Mouse (Mus musculus): ENCODE results near the gene Topaz1. TPM values are rescaled to one million over a fixed set of nuclear protein-coding genes. Genes with fewer than 3 reads are reported as not detected.
"Not testable (repeated sequence)": the region's sequence is repeated elsewhere in the genome, so short reads cannot be mapped to it uniquely, and the experiment has no call there.

The Topaz1 gene
- polyA plus RNA-seq, 1 experiment from 2014 or later, result not detected

DNA sequence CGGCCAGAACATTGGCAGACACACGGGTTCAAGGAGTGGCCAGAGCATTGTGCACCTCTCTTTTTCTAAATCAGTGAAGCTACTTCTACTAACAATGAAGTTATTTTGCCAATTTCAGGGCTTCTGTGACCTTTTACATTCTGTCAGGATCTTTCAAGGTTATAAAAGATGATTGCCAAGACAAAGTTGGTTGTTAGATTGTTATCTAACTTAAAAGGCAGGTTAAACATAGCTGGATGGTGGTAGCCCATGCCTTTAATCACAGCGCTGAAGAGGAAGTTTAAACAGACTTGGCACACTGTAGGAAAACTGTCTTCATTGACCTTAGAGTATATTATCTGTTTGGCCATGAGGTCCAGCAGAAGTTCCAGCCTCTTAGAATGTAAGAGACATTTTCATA, 98.5 kb downstream of the Topaz1 start:
- ATAC-seq (ENCODE audit: low read depth), result no peak
- WGBS, result 78% methylated on average over 3 of the region's 3 CpGs

GRCm38 (mm10) chr9:122846156-122846555, 99.0 kb downstream of the Topaz1 start:
- no peak overlapping the region for H3K4me3 ChIP-seq (ENCODE audit: low read depth, low read length)
- H3K4me2 ChIP-seq (ENCODE audit: low read depth, low read length), result no peak overlapping the region
- peak; percentile 60 for ATAC-seq (ENCODE audit: low read depth)

More for the DNA sequence above, 98.5 kb downstream of the Topaz1 start:
- DNase-seq (ENCODE audit: low spot score), result no peak
- peaks cover 17% of the 10 kb centered on the region for H3K9me3 ChIP-seq (ENCODE audit: control insufficient read depth, low read length)
- peaks cover 25% of the 10 kb centered on the region for H3K36me3 ChIP-seq (ENCODE audit: control insufficient read depth, insufficient read depth, low read length)
- H3K4me1 ChIP-seq (ENCODE audit: control insufficient read depth, insufficient read depth, low read length), result no peaks in the 10 kb centered on the region
- no peak overlapping the region for H3K4me2 ChIP-seq (ENCODE audit: low read depth, low read length)
- no peak overlapping the region for H3K27ac ChIP-seq (replicated peaks; ENCODE audit: low read depth, low read length)
- no peaks in the 10 kb centered on the region for H3K27me3 ChIP-seq (replicated peaks; ENCODE audit: control insufficient read depth, insufficient read depth, low read length)
- H3K4me3 ChIP-seq (ENCODE audit: low read depth, low read length), result no peak overlapping the region
- no peak overlapping the region for H3K9ac ChIP-seq (ENCODE audit: low read depth, low read length)

DNA sequence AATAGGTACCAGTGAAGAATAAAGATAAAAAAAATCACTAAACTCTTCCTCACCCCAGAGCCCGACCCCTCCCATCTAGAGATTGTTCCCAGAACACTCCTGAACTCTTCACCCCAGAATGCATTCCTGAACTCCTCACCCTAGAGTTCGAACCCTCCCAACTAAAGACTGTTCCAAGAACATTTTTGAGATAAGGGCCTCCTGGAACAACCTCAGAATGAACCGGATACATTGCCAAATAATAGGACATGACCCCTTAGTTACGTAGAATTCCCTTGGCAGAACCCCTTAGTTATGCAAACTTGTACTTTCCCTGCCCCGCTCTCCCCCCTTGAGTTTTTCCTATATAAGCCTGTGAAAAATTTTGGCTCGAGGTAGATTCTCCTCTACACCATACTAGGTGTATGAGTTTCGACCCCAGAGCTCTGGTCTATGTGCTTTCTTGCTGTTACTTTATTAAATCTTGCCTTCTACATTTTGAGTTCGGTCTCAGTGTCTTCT, 100.7 kb downstream of the Topaz1 start:
- not testable (repeated sequence) for H3K9ac ChIP-seq (ENCODE audit: low read depth, low read length); H3K4me3 ChIP-seq (ENCODE audit: low read depth, low read length); H3K27ac ChIP-seq (replicated peaks; ENCODE audit: low read depth, low read length); H3K4me1 ChIP-seq (ENCODE audit: control insufficient read depth, insufficient read depth, low read length); DNase-seq (ENCODE audit: low spot score); H3K27me3 ChIP-seq (replicated peaks; ENCODE audit: control insufficient read depth, insufficient read depth, low read length); H3K4me2 ChIP-seq (ENCODE audit: low read depth, low read length); ATAC-seq (ENCODE audit: low read depth)
- WGBS, result 86% methylated on average over 5 of the region's 8 CpGs
- Histone ChIP-seq H3K36me3 (ENCODE audit: control insufficient read depth, insufficient read depth, low read length) (peaks cover 47% of the 10 kb centered on the region), H3K9me3 (ENCODE audit: control insufficient read depth, low read length) (peaks cover 18% of the 10 kb centered on the region)

More at GRCm38 (mm10) chr9:122846156-122846555, 99.0 kb downstream of the Topaz1 start:
- Histone ChIP-seq H3K4me1 (ENCODE audit: control insufficient read depth, insufficient read depth, low read length) (no peaks in the 10 kb centered on the region), H3K27ac (replicated peaks; ENCODE audit: low read depth, low read length) (no peak overlapping the region), H3K9ac (ENCODE audit: low read depth, low read length) (no peak overlapping the region), H3K9me3 (ENCODE audit: control insufficient read depth, low read length) (peaks cover 18% of the 10 kb centered on the region), H3K27me3 (replicated peaks; ENCODE audit: control insufficient read depth, insufficient read depth, low read length) (no peaks in the 10 kb centered on the region), H3K36me3 (ENCODE audit: control insufficient read depth, insufficient read depth, low read length) (peaks cover 30% of the 10 kb centered on the region)
- peak; percentile 73 for DNase-seq (ENCODE audit: low spot score)

Other genes starting within 250 kb of the Topaz1 start
- gene Tcaim, start 58.2 kb downstream of the Topaz1 start, polyA plus RNA-seq (2014; fragmentation: Nextera tagmentation; extraction: Ambion mirVana), result 6.1 and 7.2 TPM in 2 replicates
- 0.35 and 0.58 TPM in 2 replicates for gene Gm35549, start 96.7 kb downstream of the Topaz1 start, polyA plus RNA-seq (2014; fragmentation: Nextera tagmentation; extraction: Ambion mirVana)
- gene Zfp445, start 118.7 kb downstream of the Topaz1 start, polyA plus RNA-seq (2014; fragmentation: Nextera tagmentation; extraction: Ambion mirVana), result 53.3 and 60.4 TPM in 2 replicates
- gene Zkscan7, start 138.3 kb downstream of the Topaz1 start, polyA plus RNA-seq (2014; fragmentation: Nextera tagmentation; extraction: Ambion mirVana), result 2.0 and 2.9 TPM in 2 replicates
- 15.5 and 18.1 TPM in 2 replicates for gene Zfp105, start 175.7 kb downstream of the Topaz1 start, polyA plus RNA-seq (2014; fragmentation: Nextera tagmentation; extraction: Ambion mirVana)
- 35.0 and 35.9 TPM in 2 replicates for gene 1110059G10Rik, start 203.7 kb downstream of the Topaz1 start, polyA plus RNA-seq (2014; fragmentation: Nextera tagmentation; extraction: Ambion mirVana)
- 23.9 and 27.4 TPM in 2 replicates for gene Kif15, start 203.7 kb downstream of the Topaz1 start, polyA plus RNA-seq (2014; fragmentation: Nextera tagmentation; extraction: Ambion mirVana)

Data from embryonic facial prominence, embryonic 14.5 days (tissue).